Mouse (Mus musculus) adrenal gland, adult 2 months (tissue): ENCODE results near the gene Fcnb. TPM values are rescaled to one million over a fixed set of nuclear protein-coding genes. Genes with fewer than 3 reads are reported as not detected.

ENCODE experiments used
- DNase-seq: peaks from one replicate; pipeline ENCODE4 v3.0.0; 2021
- long read RNA-seq: library from polyadenylated mRNA; stranded (forward); transcript quantifications from one replicate; pipeline ENCODE4 v2.0.0, GENCODE M21; 2021
- polyA plus RNA-seq: library from polyadenylated mRNA; depleted of rRNA; stranded (reverse); fragments of >200 nt; gene quantifications from 2 replicates; pipeline ENCODE4 v1.2.3, GENCODE M21; 2012; rRNA removed
- total RNA-seq, 2 experiments: library from RNA; stranded (reverse); gene quantifications; 2 replicates each; pipeline ENCODE4 v1.2.3; 2021

Gene Fcnb
- not detected for total RNA-seq
- polyA plus RNA-seq = not detected in 2 replicates
- long read RNA-seq = 0 reads

- DNase-seq = no peak
Observed at GRCm38 (mm10) chr2:28084768-28085167, at the start of gene Fcnb. Gene Fcnb, minus strand, starts transcription at chr2:28084885.

GRCm38 (mm10) chr2:28133833-28134232 lies 49.1 kb upstream of the Fcnb start:
- no peak for DNase-seq

- no peak for DNase-seq
Observed at GRCm38 (mm10) chr2:28132117-28132516, 47.4 kb upstream of the Fcnb start.

- DNase-seq = no peak
Observed at GRCm38 (mm10) chr2:28126763-28127438, 42.2 kb upstream of the Fcnb start.

GRCm38 (mm10) chr2:28123910-28124309 lies 39.2 kb upstream of the Fcnb start:
- DNase-seq = no peak

- no peak for DNase-seq
Observed at GRCm38 (mm10) chr2:28121309-28121708, 36.6 kb upstream of the Fcnb start.

- DNase-seq = no peak
Observed at GRCm38 (mm10) chr2:28120342-28120741, 35.7 kb upstream of the Fcnb start.

GRCm38 (mm10) chr2:28118518-28119116 lies 33.9 kb upstream of the Fcnb start:
- DNase-seq = no peak

GRCm38 (mm10) chr2:28117490-28118308 lies 33.0 kb upstream of the Fcnb start:
- DNase-seq = no peak

- no peak for DNase-seq
Observed at GRCm38 (mm10) chr2:28108763-28109162, 24.1 kb upstream of the Fcnb start.

- no peak for DNase-seq
Observed at GRCm38 (mm10) chr2:28106002-28106401, 21.3 kb upstream of the Fcnb start.

- DNase-seq = no peak
Observed at GRCm38 (mm10) chr2:28103653-28104052, 19.0 kb upstream of the Fcnb start.

GRCm38 (mm10) chr2:28101892-28102291 lies 17.2 kb upstream of the Fcnb start:
- no peak for DNase-seq

- DNase-seq = no peak
Observed at GRCm38 (mm10) chr2:28100796-28101483, 16.3 kb upstream of the Fcnb start.

GRCm38 (mm10) chr2:28098547-28099505 lies 14.1 kb upstream of the Fcnb start:
- DNase-seq = no peak

- DNase-seq = no peak
Observed at GRCm38 (mm10) chr2:28096751-28097309, 12.1 kb upstream of the Fcnb start.

- no peak for DNase-seq
Observed at GRCm38 (mm10) chr2:28092099-28092498, 7.4 kb upstream of the Fcnb start.

- DNase-seq = no peak
Observed at GRCm38 (mm10) chr2:28091042-28091441, 6.4 kb upstream of the Fcnb start.

GRCm38 (mm10) chr2:28090299-28091008 lies 5.8 kb upstream of the Fcnb start:
- no peak for DNase-seq

GRCm38 (mm10) chr2:28089095-28089494 lies 4.4 kb upstream of the Fcnb start:
- DNase-seq = no peak
